Mouse (Mus musculus): Measurements from ENCODE around the gene Immt. TPM values are rescaled to one million over a fixed set of nuclear protein-coding genes. Genes with fewer than 3 reads are reported as not detected.
A peak's percentile ranks its signal among the peaks of the same experiment; 100 is the strongest.

Immt gene
- total and polyA plus RNA-seq, 3 experiments = 133 to 702 (median 158) TPM

DNA sequence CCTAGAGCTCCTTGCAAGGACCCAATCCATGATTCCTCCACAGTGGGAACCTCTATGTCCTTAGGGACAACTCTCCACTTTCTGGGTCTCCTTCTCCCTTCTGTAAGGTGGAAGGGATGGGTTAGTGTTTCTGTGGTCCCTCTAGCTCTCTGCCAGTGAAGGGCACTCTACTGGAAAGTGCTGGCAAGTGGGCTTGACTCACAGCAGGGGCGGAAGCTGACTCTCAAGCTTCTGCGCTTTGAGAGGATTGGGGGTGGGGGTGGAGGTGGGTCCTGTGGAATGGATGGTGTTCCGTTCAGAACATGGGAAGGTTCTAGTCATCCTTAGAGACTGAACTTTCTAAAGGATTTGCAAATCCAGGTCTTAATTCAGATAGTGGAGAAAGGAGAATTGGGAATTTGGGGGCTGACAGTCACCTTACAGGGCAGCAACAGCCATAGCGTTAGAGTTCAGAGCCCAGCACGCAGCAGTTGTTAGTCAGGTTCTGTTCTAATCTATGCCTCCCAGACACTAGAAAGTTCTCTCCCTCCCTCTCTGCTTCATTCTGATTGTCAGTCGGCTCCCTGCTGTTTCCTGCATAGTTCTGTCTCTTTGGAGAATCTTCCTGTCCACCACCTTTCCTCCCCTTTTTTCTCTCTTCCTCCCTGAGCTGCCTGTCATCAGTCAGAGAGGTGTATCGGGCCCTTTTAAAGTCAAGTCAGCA, 30.0 kb upstream of the Immt start:
- peak; percentile 80 for DNase-seq (ENCODE audit: low read depth, low spot score)

GRCm38 (mm10) chr6:71801714-71802094, 29.4 kb upstream of the Immt start:
- Histone ChIP-seq H3K4me1 (ENCODE audit: control insufficient read depth in 1 of 2, insufficient read depth in 2 of 2, low read length in 2 of 2) (peaks cover 5 to 11% of the 10 kb centered on the region in 2 experiments), H3K27me3 (ENCODE audit: control insufficient read depth in 1 of 2, insufficient read depth in 2 of 2, low read length in 2 of 2) (no peaks in the 10 kb centered on the region), H3K9ac (ENCODE audit: control insufficient read depth, low read depth, low read length, poor library complexity, severe bottlenecking) (peak overlapping the region; percentile 1), H3K27ac (ENCODE audit: control insufficient read depth, low read depth, low read length) (no peak overlapping the region), H3K79me2 (ENCODE audit: control insufficient read depth, insufficient read depth, low read length, poor library complexity) (no peaks in the 10 kb centered on the region), H3K9me3 (replicated peaks; ENCODE audit: insufficient read depth, low read length) (no peaks in the 10 kb centered on the region), H3K4me3 (ENCODE audit: control insufficient read depth in 1 of 2, insufficient read depth in 1 of 2, low read depth in 2 of 2, low read length in 2 of 2) (peak overlapping the region; percentile 9 to 64), H3K36me3 (ENCODE audit: control insufficient read depth in 1 of 2, insufficient read depth in 2 of 2, low read length in 2 of 2) (0 out of 4 replicates have a peak, but pooled peaks cover 0 to 6% of the 10 kb centered on the region in 2 experiments)
- TF ChIP-seq E2F4 (IDR thresholded peaks at IDR 0.05; ENCODE audit: borderline replicate concordance, low read depth, low read length) = no peak
- no peak for TF ChIP-seq MXI1 (IDR thresholded peaks at IDR 0.05; ENCODE audit: low read depth, low read length)
- TF ChIP-seq ELF1 (IDR thresholded peaks at IDR 0.05; ENCODE audit: low read depth, low read length) = no peak
- TF ChIP-seq POLR2AphosphoS5 (IDR thresholded peaks at IDR 0.05; ENCODE audit: borderline replicate concordance, low read depth, low read length) = no peak
- TF ChIP-seq ZNF384 (IDR thresholded peaks at IDR 0.05; ENCODE audit: low read depth, low read length) = no peak
- no peak for TF ChIP-seq CHD1 (IDR thresholded peaks at IDR 0.05; ENCODE audit: low read depth, low read length)
- TF ChIP-seq HCFC1 (IDR thresholded peaks at IDR 0.05; ENCODE audit: low read depth, low read length) = no peak
- no peak for TF ChIP-seq MAFK (IDR thresholded peaks at IDR 0.05; ENCODE audit: borderline replicate concordance, low read depth, low read length)
- 0 out of 2 replicates have a peak, but pooled peaks have one; percentile 12 for TF ChIP-seq SIN3A (IDR thresholded peaks at IDR 0.05; ENCODE audit: low read length)
- no peak for TF ChIP-seq ZC3H11A (IDR thresholded peaks at IDR 0.05; ENCODE audit: low read depth, low read length)
- 0 out of 2 replicates have a peak, but pooled peaks have one; percentile 16 for TF ChIP-seq MAX (IDR thresholded peaks at IDR 0.05; ENCODE audit: low read length)
- no peak for DNase-seq (ENCODE audit: low read depth, low spot score)

More for the DNA sequence above, 30.0 kb upstream of the Immt start:
- H3K36me3 ChIP-seq (ENCODE audit: control insufficient read depth in 1 of 2, insufficient read depth in 2 of 2, low read length in 2 of 2) = 0 out of 4 replicates have a peak, but pooled peaks cover 0 to 6% of the 10 kb centered on the region in 2 experiments
- peak overlapping the region; percentile 9 to 64 for H3K4me3 ChIP-seq (ENCODE audit: control insufficient read depth in 1 of 2, insufficient read depth in 1 of 2, low read depth in 2 of 2, low read length in 2 of 2)
- H3K4me1 ChIP-seq (ENCODE audit: control insufficient read depth in 1 of 2, insufficient read depth in 2 of 2, low read length in 2 of 2) = peaks cover 5 to 11% of the 10 kb centered on the region in 2 experiments
- H3K27me3 ChIP-seq (ENCODE audit: control insufficient read depth in 1 of 2, insufficient read depth in 2 of 2, low read length in 2 of 2) = no peaks in the 10 kb centered on the region
- H3K79me2 ChIP-seq (ENCODE audit: control insufficient read depth, insufficient read depth, low read length, poor library complexity) = no peaks in the 10 kb centered on the region
- no peaks in the 10 kb centered on the region for H3K9me3 ChIP-seq (replicated peaks; ENCODE audit: insufficient read depth, low read length)
- H3K27ac ChIP-seq (ENCODE audit: control insufficient read depth, low read depth, low read length) = no peak overlapping the region
- H3K9ac ChIP-seq (ENCODE audit: control insufficient read depth, low read depth, low read length, poor library complexity, severe bottlenecking) = peak overlapping the region; percentile 1; the same call in 1 of the 2 replicates
- TF ChIP-seq MAFK (IDR thresholded peaks at IDR 0.05; ENCODE audit: borderline replicate concordance, low read depth, low read length) (no peak), ZC3H11A (IDR thresholded peaks at IDR 0.05; ENCODE audit: low read depth, low read length) (no peak), SIN3A (IDR thresholded peaks at IDR 0.05; ENCODE audit: low read length) (peak; percentile 32; the same call in 1 of the 2 replicates), TAL1 (IDR thresholded peaks at IDR 0.05; ENCODE audit: low read length) (peak; percentile 95), KAT2A (conservative IDR thresholded peaks at IDR 0.05; ENCODE audit: low read depth, low read length) (no peak), EP300 (IDR thresholded peaks at IDR 0.05; ENCODE audit: low read depth in 1 of 2, low read length in 2 of 2) (peak; percentile 70 to 82), TCF12 (IDR thresholded peaks at IDR 0.05; ENCODE audit: low read depth, low read length) (peak; percentile 80), CHD1 (IDR thresholded peaks at IDR 0.05; ENCODE audit: low read depth, low read length) (no peak), RCOR1 (IDR thresholded peaks at IDR 0.05; ENCODE audit: low read depth, low read length) (no peak), ELF1 (IDR thresholded peaks at IDR 0.05; ENCODE audit: low read depth, low read length) (no peak), GATA1 (IDR thresholded peaks at IDR 0.05; ENCODE audit: low read depth, low read length) (peak; percentile 85), USF1 (IDR thresholded peaks at IDR 0.05; ENCODE audit: low read depth, low read length) (no peak)
